Mouse (Mus musculus) midbrain, embryonic 12.5 days (tissue): ENCODE data around the gene Zfp146. TPM values are rescaled to one million over a fixed set of nuclear protein-coding genes. Genes with fewer than 3 reads are reported as not detected.

Experiments
- ATAC-seq: fragments of 200-750 bp; cut with Nextera tagmentation; 2 replicates; pipeline ENCODE4 v1.8.0; 2017; ENCODE audit warnings: low read depth, moderate TSS enrichment, moderate library complexity; ENCODE audit not compliant: low FRiP score
- H3K27ac ChIP-seq: fragments of 300-500 bp; sonication (generic); replicated peaks from 2 replicates; pipeline ENCODE4 v1.5.1; 2016; ENCODE audit warnings: mild to moderate bottlenecking
- H3K27me3 ChIP-seq: fragments of 300-500 bp; sonication (generic); 2 replicates; pipeline ENCODE4 v1.6.1; 2016; ENCODE audit warnings: mild to moderate bottlenecking
- H3K36me3 ChIP-seq: fragments of 300-500 bp; sonication (generic); 2 replicates; pipeline ENCODE4 v1.6.1; 2016
- H3K4me1 ChIP-seq: fragments of 300-500 bp; sonication (generic); 2 replicates; pipeline ENCODE4 v1.6.1; 2016
- H3K4me2 ChIP-seq: fragments of 300-500 bp; sonication (generic); replicated peaks from 2 replicates; pipeline ENCODE4 v1.6.1; 2016; ENCODE audit warnings: mild to moderate bottlenecking, moderate library complexity
- H3K4me3 ChIP-seq: fragments of 300-500 bp; sonication (generic); 2 replicates; pipeline ENCODE4 v1.5.1; 2016; ENCODE audit warnings: mild to moderate bottlenecking
- H3K9ac ChIP-seq: fragments of 300-500 bp; sonication (generic); replicated peaks from 2 replicates; pipeline ENCODE4 v1.6.1; 2016; ENCODE audit warnings: mild to moderate bottlenecking, moderate library complexity
- H3K9me3 ChIP-seq: fragments of 300-500 bp; sonication (generic); 2 replicates; pipeline ENCODE4 v1.6.1; 2016; ENCODE audit warnings: mild to moderate bottlenecking
- WGBS: fragments of 180-500 bp; shearing (Covaris S2); methylation state at CpG from one replicate; pipeline ENCODE4 v1.1.7; 2016; 5-methylcytosine and 5-hydroxymethylcytosine counted together
- polyA plus RNA-seq: library from polyadenylated mRNA; unstranded; fragments of >200 nt; fragmentation: Nextera tagmentation; extraction: Ambion mirVana; gene quantifications from 2 replicates; pipeline ENCODE4 v1.2.1, GENCODE M21; 2016

Gene Zfp146
- polyA plus RNA-seq, 1 experiment from 2014 or later: 20.2 TPM

- ATAC-seq: no peak
- Histone ChIP-seq H3K4me1 (no peaks in the 10 kb centered on the region; the same call in 1 of the 2 replicates), H3K36me3 (no peaks in the 10 kb centered on the region), H3K9me3 (peaks cover 26% of the 10 kb centered on the region), H3K9ac (no peak overlapping the region), H3K27me3 (no peaks in the 10 kb centered on the region), H3K4me2 (no peak overlapping the region), H3K27ac (no peak overlapping the region), H3K4me3 (no peak overlapping the region)
- WGBS: 90% methylated on average over 5 of the region's 5 CpGs
Observed at GRCm38 (mm10) chr7:30116076-30116475, 53.5 kb downstream of the Zfp146 start.

Other genes starting within 250 kb of the Zfp146 start
- 14.7 and 18.7 TPM in 2 replicates for gene Zfp74, start 215.7 kb downstream of the Zfp146 start, polyA plus RNA-seq
- gene Zfp568, start 185.8 kb downstream of the Zfp146 start, polyA plus RNA-seq: 14.0 and 14.1 TPM in 2 replicates
- 7.2 and 7.5 TPM in 2 replicates for gene Zfp14, start 118.4 kb downstream of the Zfp146 start, polyA plus RNA-seq
- gene Zfp82, start 96.8 kb downstream of the Zfp146 start, polyA plus RNA-seq: 10.4 and 11.2 TPM in 2 replicates
- 1.0 and 4.5 TPM in 2 replicates for gene Gm26920, start 79.3 kb downstream of the Zfp146 start, polyA plus RNA-seq
- 13.6 and 16.3 TPM in 2 replicates for gene Zfp566, start 79.2 kb downstream of the Zfp146 start, polyA plus RNA-seq
- 134 and 136 TPM in 2 replicates for gene Zfp260, start 75.0 kb downstream of the Zfp146 start, polyA plus RNA-seq
- gene Zfp382, start 47.8 kb downstream of the Zfp146 start, polyA plus RNA-seq: 17.0 and 18.8 TPM in 2 replicates
- 0.74 and 4.1 TPM in 2 replicates for gene Cox7a1, start 14.4 kb upstream of the Zfp146 start, polyA plus RNA-seq
- 59.8 and 61.6 TPM in 2 replicates for gene Capns1, start 29.1 kb upstream of the Zfp146 start, polyA plus RNA-seq
- gene Polr2i, start 62.2 kb upstream of the Zfp146 start, polyA plus RNA-seq: 151 and 156 TPM in 2 replicates
- gene Tbcb, start 62.5 kb upstream of the Zfp146 start, polyA plus RNA-seq: 257 and 259 TPM in 2 replicates
- not detected in 2 replicates for gene Ovol3, start 66.0 kb upstream of the Zfp146 start, polyA plus RNA-seq
- 0.48 and 0.66 TPM in 2 replicates for gene Thap8, start 110.3 kb upstream of the Zfp146 start, polyA plus RNA-seq
- gene Wdr62, start 110.7 kb upstream of the Zfp146 start, polyA plus RNA-seq: 11.3 and 13.4 TPM in 2 replicates
- gene Clip3, start 122.0 kb upstream of the Zfp146 start, polyA plus RNA-seq: 76.3 and 88.6 TPM in 2 replicates
- 86.9 and 92.9 TPM in 2 replicates for gene Alkbh6, start 139.0 kb upstream of the Zfp146 start, polyA plus RNA-seq
- gene Syne4, start 145.1 kb upstream of the Zfp146 start, polyA plus RNA-seq: 17.5 and 19.0 TPM in 2 replicates
- 0.63 TPM in 1 of 2 replicates, not detected in the other for gene E130208F15Rik, start 152.0 kb upstream of the Zfp146 start, polyA plus RNA-seq
- 22.2 and 27.4 TPM in 2 replicates for gene Sdhaf1, start 154.1 kb upstream of the Zfp146 start, polyA plus RNA-seq
- gene Lrfn3, start 193.0 kb upstream of the Zfp146 start, polyA plus RNA-seq: 9.1 and 9.5 TPM in 2 replicates
- gene Tyrobp, start 244.0 kb upstream of the Zfp146 start, polyA plus RNA-seq: 18.3 and 24.4 TPM in 2 replicates